Mouse (Mus musculus) ES-E14 (cell line): ENCODE results near the gene Tmem246. TPM values are rescaled to one million over a fixed set of nuclear protein-coding genes. Genes with fewer than 3 reads are reported as not detected.

Experiments
- DNase-seq: peaks from one replicate; pipeline ENCODE4 v3.0.0-alpha.2; 2013; ENCODE audit warnings: low read depth, low spot score
- H3K27ac ChIP-seq: 2 replicates; pipeline ENCODE4 v1.5.1; 2012; ENCODE audit warnings: low read depth, mild to moderate bottlenecking, low read length, moderate library complexity, mixed read lengths; ENCODE audit not compliant: poor library complexity, insufficient read depth, severe bottlenecking
- H3K36me3 ChIP-seq: 2 replicates; pipeline ENCODE4 v1.6.1; 2012; ENCODE audit warnings: mild to moderate bottlenecking, low read length, moderate library complexity, mixed read lengths; ENCODE audit not compliant: control insufficient read depth, poor library complexity, insufficient read depth, severe bottlenecking
- H3K4me1 ChIP-seq, 2 experiments: fragments of 150-350 bp in 1 of 2; sonication (generic) in 1 of 2; 2 replicates each; pipeline ENCODE4 v1.6.1; 2012; ENCODE audit warnings: low read length in 2 of 2, mild to moderate bottlenecking in 1 of 2, mixed read lengths in 1 of 2; ENCODE audit not compliant: control insufficient read depth in 2 of 2, insufficient read depth in 2 of 2, poor library complexity in 1 of 2
- H3K4me3 ChIP-seq, 2 experiments: fragments of 150-350 bp in 1 of 2; sonication (generic) in 1 of 2; 2 replicates each; pipeline ENCODE4 v1.5.1; 2012; ENCODE audit warnings: low read length in 2 of 2, low read depth in 1 of 2, mild to moderate bottlenecking in 1 of 2, mixed read lengths in 1 of 2; ENCODE audit not compliant: insufficient read depth in 1 of 2, poor library complexity in 1 of 2, severe bottlenecking in 1 of 2
- H3K9ac ChIP-seq: 2 replicates; pipeline ENCODE4 v1.6.1; 2012; ENCODE audit warnings: low read depth, mild to moderate bottlenecking, low read length, mixed read lengths; ENCODE audit not compliant: poor library complexity, insufficient read depth, severe bottlenecking
- H3K9me3 ChIP-seq: fragments of 150-350 bp; sonication (generic); 2 replicates; pipeline ENCODE4 v1.6.1; 2012; ENCODE audit warnings: low read depth, mild to moderate bottlenecking, low read length; ENCODE audit not compliant: control insufficient read depth, insufficient read depth
- CHD2 ChIP-seq: IDR thresholded peaks from 2 replicates; pipeline ENCODE4 v1.6.1; 2014; ENCODE audit warnings: mild to moderate bottlenecking, low read depth, low read length, inconsistent platforms
- HCFC1 ChIP-seq: IDR thresholded peaks from 2 replicates; pipeline ENCODE4 v1.6.1; 2012; ENCODE audit warnings: low read length, inconsistent platforms, borderline replicate concordance; ENCODE audit not compliant: insufficient read depth
- MAFK ChIP-seq: IDR thresholded peaks from 2 replicates; pipeline ENCODE4 v1.6.1; 2014; ENCODE audit warnings: mild to moderate bottlenecking, low read depth, low read length, inconsistent platforms; ENCODE audit not compliant: insufficient read depth
- ZC3H11A ChIP-seq: IDR thresholded peaks from 2 replicates; pipeline ENCODE4 v1.6.1; 2012; ENCODE audit warnings: low read depth, mild to moderate bottlenecking, inconsistent platforms, low read length, borderline replicate concordance
- ZNF384 ChIP-seq: IDR thresholded peaks from 2 replicates; pipeline ENCODE4 v1.6.1; 2012; ENCODE audit warnings: low read depth, low read length, inconsistent platforms
- in situ Hi-C, 2 experiments: fragments of 600-800 bp; cut with MboI; formaldehyde crosslinking; loops; one replicate each; pipeline ENCODE4 v1.15.1; 2025; ENCODE audit warnings: low sequenced_read_pairs in 2 of 2, inconsistent platforms in 1 of 2; ENCODE audit not compliant: unreplicated experiment in 2 of 2
- total RNA-seq: library from RNA; depleted of rRNA; stranded (reverse); fragments of 300-350 nt; gene quantifications from 2 replicates; pipeline ENCODE4 v1.2.3, GENCODE M21; 2012; rRNA removed

Tmem246 gene
- 2.3 and 2.7 TPM in 2 replicates for total RNA-seq

GRCm38 (mm10) chr4:49597183-49598100, at the start of gene Tmem246:
Gene Tmem246 (minus strand): TSS chr4:49597876.
- peak; percentile 25 for DNase-seq
- Histone ChIP-seq H3K9ac (peak within 1 kb of the TSS; percentile 81), H3K4me3 (peak within 1 kb of the TSS; percentile 75 to 87), H3K4me1 (peaks cover 0 to 2% of the 10 kb centered on the region in 2 experiments; a peak in 1 of 4 replicates), H3K27ac (no peak within 1 kb of the TSS), H3K9me3 (no peaks in the 10 kb centered on the region), H3K36me3 (no peaks in the 10 kb centered on the region)
- TF ChIP-seq ZNF384 (no peak), MAFK (no peak), CHD2 (no peak), HCFC1 (no peak), ZC3H11A (no peak)
- in situ Hi-C loops, result no loop called here

- Histone ChIP-seq H3K9ac (no peak overlapping the region), H3K36me3 (peaks cover 23% of the 10 kb centered on the region), H3K27ac (no peak overlapping the region), H3K9me3 (no peaks in the 10 kb centered on the region), H3K4me1 (no peaks in the 10 kb centered on the region), H3K4me3 (no peak overlapping the region)
- in situ Hi-C loops, result loop anchor here in 1 of 2 experiments (25.0 kb wide), 1 partner anchor 1178 kb away; the partner anchor contains the start of gene Tex10
- TF ChIP-seq MAFK (no peak), HCFC1 (no peak)
- no peak for DNase-seq
Measured at GRCm38 (mm10) chr4:49639913-49640312, 42.2 kb upstream of the Tmem246 start.

GRCm38 (mm10) chr4:49637821-49638220, 40.1 kb upstream of the Tmem246 start:
- no peak for TF ChIP-seq ZC3H11A
- no peak for TF ChIP-seq HCFC1
- TF ChIP-seq MAFK, result no peak
- TF ChIP-seq ZNF384, result no peak
- no peak overlapping the region for H3K9ac ChIP-seq
- no peak for DNase-seq
- no peak overlapping the region for H3K27ac ChIP-seq
- peaks cover 17% of the 10 kb centered on the region for H3K36me3 ChIP-seq
- H3K4me1 ChIP-seq, result no peaks in the 10 kb centered on the region
- no peak overlapping the region for H3K4me3 ChIP-seq
- no peaks in the 10 kb centered on the region for H3K9me3 ChIP-seq
- in situ Hi-C loops, result loop anchor here in 1 of 2 experiments (25.0 kb wide), 1 partner anchor 1176 kb away; the partner anchor contains the start of gene Tex10

GRCm38 (mm10) chr4:49632139-49632481, 34.4 kb upstream of the Tmem246 start:
- no peaks in the 10 kb centered on the region for H3K9me3 ChIP-seq
- peak overlapping the region; percentile 97 for H3K9ac ChIP-seq
- peaks cover 2% of the 10 kb centered on the region; the same call in 1 of the 2 replicates for H3K36me3 ChIP-seq
- peak overlapping the region; percentile 91 to 98 for H3K4me3 ChIP-seq
- DNase-seq, result no peak
- H3K4me1 ChIP-seq, result no peaks in the 10 kb centered on the region; a peak in 1 of 4 replicates
- TF ChIP-seq ZNF384 (no peak), MAFK (no peak), CHD2 (no peak), HCFC1 (no peak), ZC3H11A (no peak)
- peak overlapping the region; percentile 67 for H3K27ac ChIP-seq
- in situ Hi-C loops, result loop anchor here in 1 of 2 experiments (25.0 kb wide), 1 partner anchor 1170 kb away; the partner anchor contains the start of gene Tex10
